Mouse (Mus musculus) urinary bladder, postnatal 4 days (tissue): Measurements from ENCODE around the gene Cx3cr1.

Source experiments
- DNase-seq, 2 experiments: peaks; one replicate each; pipeline ENCODE4 v3.0.0; 2021 to 2022; ENCODE audit warnings: low spot score in 2 of 2

Gene Cx3cr1

DNA sequence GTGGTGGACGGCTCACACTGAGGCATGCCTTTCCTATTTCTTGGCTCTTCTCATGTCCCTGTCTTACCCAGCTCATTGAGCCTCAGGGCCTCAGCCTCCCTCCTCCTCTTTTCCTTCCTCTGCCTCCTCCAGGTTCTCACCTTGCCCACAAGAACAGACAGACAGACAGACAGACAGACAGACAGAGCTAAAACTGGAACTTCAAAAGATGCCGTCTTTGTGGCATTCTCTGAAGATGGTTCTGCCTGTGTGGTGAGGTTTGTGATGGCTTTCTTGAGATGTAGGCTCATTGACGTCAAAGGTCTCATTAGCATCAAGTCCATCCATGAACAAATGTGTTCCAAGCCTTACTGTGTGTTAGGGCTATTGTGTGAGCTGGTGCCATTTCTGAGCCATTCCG, 13.0 kb upstream of the Cx3cr1 start:
- DNase-seq = no peak

DNA sequence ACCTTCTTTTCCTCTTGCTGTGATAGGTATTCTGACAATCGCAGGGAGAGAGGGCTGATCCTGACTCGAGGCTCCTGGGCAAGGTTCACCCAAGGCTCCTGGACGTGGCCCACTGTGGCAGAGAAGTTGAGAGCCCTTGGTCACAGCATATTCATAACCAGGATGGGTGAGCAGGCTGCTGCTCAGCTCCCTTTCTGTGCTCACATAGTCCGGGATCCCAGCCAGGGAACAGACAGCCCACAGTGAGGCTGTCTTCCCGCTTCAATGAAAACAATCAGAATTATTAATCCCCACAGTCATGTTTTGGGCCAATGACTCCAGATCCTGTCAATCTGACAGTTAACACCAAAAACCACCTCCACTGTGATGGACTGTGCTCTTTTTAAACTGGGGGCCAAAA, 12.3 kb upstream of the Cx3cr1 start:
- no peak for DNase-seq

DNA sequence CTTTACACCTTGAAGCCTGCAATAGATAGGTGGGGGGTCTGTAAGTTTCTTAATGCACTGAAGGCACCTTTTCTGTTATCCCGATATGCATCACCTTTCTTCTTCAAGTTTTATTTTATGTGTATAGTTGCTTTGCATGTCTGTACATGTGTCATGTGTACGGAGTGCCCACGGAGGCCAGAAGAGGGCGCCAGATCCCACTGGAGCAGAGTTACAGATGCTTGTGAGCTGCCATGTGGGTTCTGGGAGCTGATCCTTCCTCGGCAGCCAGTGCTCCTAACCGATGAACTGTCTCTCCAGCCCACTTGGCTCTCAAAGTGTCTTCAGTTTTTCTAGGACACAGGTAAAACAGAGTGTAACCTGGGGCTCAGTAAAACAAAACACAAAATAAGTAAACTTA, 11.6 kb upstream of the Cx3cr1 start:
- DNase-seq = no peak

DNA sequence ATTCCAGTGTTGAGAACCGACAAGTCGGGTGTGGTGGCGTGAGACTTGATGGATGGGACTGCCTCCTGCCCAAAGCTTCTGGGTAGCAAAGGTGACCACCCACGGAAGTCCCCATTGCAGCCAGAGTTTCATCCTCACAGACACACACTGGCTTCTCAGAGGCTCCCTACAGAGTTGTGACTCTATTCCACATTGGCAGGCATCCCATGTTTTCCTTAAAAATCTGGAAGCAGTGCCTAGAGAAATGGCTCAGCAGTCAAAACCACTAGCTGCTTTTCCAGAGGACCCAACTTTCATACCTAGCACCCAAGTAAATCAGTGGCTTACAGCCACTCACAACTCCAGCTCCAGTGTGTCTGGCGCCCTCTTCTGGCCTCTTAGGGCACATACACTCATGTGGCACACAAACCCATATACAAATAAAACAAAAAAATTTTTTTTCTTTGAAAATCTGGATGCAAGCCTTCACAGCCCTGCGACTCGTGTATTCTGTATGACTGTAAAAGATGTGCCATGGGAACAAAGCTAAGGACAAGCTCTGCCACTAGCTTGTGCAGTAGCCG, 10.9 kb upstream of the Cx3cr1 start:
- DNase-seq = no peak

DNA sequence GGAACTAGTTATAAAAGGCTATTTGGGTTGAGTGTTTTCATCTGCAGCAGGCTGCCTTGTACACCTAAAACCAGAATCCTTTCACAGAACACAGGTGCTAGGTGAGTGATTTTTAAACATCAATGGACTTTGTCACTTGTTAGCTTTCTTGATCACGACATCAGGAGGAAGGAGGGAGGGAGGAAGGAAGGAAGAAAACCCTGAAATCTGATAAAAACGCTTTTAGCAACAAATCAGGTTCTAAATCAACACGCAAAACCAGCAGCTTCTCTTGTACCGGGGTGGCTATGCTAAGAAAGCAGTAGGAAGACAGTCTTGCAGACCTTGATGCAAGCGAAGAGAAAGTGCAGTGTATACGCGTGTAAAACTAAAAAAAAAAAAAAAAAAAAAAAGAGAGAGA, 10.2 kb upstream of the Cx3cr1 start:
- DNase-seq = no peak

DNA sequence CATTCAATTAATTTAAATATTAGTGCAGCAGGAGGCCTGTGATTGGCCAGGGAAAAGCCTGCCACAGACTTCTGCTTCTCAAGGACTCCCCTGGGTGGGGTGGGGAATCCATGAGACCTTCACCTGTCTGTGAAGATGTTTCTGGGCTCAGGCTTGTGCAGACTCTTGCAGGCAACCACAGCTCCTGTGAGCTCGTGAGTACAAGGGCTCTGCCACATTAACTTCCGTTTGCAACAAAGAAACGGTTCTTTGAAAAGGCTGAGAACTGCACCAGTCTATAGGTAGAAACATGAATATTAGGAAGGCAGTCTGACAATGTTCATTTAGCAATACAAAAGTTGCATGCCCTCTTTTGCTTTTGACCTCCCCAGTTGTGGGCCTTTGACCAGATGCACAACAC, 8.6 kb upstream of the Cx3cr1 start:
- no peak for DNase-seq

DNA sequence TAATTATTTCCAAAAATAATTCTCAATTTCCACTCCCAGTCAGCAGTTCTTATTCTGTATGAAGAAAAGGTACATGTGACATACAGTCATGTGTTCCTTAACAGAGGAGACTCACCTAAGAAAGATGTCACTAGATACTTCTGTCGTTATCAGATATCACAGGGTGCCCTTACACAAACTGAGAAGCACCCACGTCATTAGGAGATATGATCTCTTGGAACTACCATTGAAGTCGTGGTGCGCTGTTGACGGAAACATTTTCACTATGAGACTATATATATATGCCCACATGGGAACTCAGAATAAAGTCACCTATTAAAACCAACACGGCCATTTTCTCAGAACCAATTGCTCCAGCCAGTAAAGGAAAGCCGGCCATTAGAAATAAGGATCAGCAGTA, 4.8 kb upstream of the Cx3cr1 start:
- no peak for DNase-seq

DNA sequence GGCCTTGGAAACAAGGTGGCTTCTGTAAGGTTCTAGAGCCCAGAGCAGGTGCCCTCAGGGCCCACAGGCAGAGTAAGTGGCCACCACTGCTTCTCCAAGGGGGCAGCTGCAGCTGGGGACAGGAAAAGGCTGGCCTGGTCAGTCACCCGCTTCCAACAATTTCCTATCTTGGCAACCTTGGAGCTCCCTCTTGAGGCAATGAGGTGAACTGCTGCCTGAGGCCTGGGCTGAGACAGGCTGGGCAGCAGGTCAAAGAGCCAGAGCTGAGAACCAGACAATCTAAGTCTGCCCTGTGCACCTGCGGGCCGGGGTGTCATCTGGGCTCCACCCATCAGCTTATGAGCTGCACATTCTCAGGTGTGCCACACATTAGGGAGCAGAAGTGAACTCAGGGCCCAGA, 3.5 kb upstream of the Cx3cr1 start:
- DNase-seq = peak; percentile 66 to 80

DNA sequence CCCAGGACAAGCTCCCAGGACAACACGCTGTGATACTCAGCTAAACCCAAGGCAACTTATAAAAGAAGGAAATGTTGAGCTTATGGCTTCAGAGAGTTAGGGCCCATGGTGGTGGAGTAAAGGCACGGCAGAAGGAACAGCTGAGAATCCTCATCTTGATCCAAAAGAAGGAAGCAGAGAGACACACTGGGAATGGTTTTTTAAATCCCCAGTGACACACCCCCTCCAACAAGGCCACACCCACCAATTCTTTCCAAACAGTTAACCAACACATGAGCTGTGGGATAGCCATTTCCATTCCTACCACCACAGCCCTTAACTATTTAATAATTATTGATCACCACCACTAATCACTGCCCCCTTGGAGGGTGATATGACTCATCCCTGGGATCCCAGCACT, 1.6 kb upstream of the Cx3cr1 start:
- DNase-seq = no peak

DNA sequence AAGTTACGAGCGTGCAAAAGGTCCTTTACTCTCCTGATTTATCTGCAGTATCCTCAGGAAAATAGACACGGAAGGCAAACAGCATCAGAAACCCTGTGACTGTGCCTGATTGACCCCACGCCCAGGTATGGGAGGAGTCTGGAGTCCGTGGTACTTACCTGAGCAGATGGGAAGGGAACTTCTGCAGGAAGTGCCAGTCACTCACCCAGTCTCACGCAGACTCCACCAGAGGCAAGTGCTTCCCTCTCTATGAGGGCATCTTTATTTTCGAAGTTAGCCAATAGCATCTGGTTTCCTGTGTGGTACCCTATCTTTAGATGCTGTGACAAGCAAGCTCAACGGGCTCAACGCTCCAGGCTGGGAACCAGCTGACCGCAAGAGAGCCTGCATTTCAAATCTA, 1.6 kb downstream of the Cx3cr1 start:
- DNase-seq = no peak

DNA sequence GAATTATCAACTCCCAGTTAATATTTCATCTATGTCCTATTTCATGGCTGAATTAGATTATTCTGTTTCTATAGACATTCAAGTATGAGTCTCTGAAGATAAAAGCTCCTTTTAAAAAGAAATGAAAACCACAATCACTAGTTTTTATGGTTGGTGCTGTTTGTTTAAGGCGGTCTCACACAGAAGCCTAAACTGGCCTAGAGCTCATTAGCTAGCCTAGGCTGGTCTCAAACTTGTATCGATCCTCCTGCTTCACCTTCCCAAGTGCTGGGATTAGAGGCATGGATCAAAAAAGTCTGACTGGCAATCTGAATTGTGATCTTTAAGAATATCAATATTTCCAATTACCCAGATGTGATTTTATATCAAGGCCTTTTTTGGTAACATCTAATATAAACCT, 2.1 kb downstream of the Cx3cr1 start:
- no peak for DNase-seq

DNA sequence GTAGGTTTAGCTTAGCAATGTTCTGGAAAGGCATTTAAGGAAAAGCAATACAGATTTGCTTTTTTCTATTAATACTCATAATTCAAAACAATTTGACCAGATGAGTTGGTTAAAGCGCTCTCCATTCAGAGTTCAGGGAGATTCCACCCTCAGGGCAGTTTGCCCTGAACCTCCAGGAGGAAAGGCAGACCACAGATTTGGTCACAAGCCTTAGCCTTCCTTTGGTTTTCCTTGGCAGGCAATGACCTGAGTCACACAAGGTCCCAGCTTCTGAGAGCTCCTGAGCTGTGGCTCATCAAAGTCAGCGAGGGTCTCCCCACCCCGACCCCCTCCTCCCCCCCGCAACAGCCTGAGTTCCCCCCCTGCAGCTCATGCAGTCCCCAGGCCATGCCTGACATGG, 5.4 kb downstream of the Cx3cr1 start:
- DNase-seq = no peak

DNA sequence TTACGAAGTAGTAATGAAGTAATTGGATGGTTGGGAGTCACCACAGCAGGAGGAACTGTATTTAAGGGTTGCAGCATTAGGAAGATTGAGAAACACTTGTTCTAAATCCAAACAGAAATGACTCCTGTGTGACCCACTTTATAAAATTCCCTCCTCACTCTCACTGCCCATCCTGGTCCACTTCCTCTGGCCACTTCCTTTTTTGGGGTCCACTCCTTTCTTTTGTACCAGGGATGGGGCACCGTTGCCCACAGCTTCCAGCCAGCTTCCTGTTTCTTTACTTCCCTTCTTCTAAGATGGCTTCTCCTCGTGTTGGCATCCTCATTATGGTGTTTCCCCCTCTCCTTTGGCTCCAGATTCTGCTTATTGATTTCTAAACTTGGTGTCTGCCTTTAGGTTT, 10.9 kb downstream of the Cx3cr1 start:
- DNase-seq = no peak

DNA sequence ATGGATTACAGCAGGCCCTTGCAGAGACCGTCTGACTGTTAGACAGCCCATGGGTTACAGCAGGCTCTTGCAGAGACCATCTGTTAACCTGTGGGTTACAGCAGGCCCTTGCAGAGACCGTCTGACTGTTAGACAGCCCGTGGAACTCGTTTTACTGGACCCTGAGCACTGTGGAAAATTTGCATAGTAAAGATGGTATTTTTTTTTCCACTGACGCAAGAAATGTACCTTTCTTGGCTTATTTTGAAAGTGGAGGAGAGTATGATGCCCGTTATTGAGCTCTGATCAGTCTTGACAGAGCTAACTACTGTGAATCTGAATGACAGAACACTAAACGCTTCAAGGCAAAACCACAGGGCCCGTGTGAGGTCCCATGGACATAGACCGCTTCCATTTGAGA, 13.5 kb downstream of the Cx3cr1 start:
- DNase-seq = no peak

DNA sequence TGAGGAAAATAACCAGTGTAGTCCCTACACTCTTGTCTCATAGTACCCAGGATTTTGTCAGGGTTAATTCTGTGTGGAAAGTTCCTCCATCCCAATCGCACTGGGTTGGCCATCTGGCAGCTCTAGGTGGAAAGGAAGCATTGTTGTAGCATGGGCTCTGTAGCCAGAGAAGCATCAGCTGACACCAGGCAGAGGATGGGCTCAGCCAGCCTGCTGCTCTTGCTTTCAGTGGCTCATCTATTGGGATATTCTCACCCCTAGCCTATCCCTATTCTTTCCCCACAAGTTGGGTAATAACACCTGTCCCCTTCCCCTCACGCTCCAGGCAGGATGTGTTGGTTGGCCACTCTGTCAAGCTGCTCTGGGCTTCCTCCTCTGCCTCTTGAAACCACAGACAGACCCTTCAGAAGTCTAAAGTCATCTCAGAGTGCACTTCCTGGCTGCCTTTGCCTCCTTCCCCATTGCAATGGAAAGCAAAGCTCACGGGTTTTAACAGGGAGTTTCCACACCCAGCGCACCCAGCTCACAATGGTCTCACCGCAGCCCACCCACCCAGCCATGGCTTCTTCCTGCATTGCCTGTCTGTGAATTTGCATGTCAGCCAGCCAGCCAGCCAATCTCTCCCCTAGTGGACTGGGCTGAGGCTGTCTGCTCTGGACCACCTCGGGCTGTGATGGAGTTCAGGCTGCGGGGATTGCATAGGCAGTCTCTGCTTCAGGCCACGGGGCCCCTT, 15.0 kb downstream of the Cx3cr1 start:
- no peak for DNase-seq

DNA sequence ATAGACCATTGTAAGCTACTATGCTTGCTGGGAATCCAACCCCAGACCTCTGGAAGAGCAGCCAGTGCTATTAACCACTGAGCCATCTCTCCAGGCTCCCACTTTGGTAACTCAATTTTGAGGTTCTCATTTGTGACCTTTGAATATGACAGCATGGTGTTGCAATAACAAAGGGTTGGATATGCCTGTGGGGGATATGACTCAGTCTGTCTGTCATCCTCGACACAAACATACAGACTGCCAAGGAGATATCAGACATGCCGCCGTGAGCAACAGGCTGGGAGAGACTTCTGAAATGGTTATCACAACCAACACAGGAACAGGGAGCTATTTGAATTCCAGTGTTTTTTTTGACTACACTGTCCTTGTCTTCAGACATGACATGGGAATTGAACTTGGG, 20.3 kb downstream of the Cx3cr1 start:
- DNase-seq = no peak

DNA sequence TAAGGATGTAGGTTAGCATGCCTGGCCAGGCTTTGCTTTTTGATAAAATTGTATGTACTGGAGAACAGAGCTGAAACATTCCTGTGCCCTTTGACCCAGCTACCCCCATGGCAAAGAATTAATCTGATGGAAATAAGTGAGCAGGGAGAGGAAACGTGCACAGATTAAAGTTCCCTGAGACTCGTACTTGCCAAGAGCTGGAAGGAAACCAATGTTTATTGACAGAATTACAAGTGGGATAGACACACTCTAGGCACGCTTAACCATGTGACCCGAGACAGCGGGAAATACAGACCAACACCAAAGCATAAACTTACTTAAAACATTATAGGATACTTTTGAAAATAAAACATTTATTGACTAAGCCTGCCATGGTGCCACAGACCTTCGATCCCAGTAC, 21.2 kb downstream of the Cx3cr1 start:
- no peak for DNase-seq

DNA sequence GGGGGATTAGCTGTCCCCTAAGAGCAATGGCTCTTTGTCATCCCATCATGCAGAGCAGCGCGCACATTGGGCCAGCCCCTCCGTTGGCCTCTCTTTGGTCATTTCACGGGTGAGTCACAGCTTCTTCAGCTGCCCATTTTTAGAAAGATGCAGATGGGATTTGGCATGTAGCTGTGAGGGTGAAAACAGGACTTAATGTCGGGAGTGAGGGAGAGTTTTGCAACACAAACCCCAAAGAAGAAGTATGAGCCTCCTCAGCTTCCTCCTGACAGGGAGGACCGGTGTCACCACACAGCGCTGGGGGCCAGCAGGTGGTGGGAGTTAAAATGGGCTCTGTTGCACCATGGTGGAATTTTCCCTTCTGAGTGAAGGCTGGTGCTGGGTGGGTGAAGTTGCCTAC, 26.6 kb downstream of the Cx3cr1 start:
- no peak for DNase-seq

DNA sequence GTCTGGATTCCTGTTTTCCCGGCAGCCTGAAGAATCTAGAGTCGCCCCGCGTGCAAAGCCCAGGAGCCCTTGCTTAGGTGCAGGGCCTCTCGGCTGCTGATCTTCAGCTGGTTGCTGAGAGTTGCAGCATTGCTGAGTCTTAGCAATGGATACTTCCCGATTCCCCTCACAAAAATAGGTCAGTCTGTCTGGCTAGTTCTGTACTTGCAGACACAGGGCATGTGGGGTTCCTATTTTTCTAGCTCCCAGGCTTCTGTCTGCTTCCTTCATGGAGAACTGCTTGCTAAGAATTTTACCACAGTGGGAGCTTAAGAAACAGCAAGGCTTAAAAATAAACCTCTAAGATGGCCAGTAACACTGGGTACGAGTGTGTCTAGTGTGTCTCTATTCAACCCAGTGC, 32.3 kb downstream of the Cx3cr1 start:
- no peak for DNase-seq

DNA sequence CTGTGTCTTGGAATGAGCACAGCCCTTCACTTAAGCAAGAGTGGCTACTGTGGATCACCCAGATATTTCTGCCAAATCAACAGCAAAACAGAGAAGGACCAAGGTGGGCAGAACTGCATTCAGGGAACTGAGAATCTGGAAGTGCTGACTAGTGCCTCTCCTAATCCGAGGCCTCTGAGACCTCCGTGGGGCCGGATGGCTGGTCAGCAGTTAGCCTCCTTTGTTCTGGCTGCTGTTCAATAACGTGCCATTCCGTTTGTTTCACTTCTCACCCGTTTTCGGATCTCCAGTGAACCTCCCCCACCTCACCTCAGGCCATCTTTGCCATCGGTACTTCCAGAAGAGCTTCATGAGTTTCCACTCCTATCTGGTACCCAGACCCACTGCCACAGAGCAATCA, 35.3 kb downstream of the Cx3cr1 start:
- DNase-seq = no peak

DNA sequence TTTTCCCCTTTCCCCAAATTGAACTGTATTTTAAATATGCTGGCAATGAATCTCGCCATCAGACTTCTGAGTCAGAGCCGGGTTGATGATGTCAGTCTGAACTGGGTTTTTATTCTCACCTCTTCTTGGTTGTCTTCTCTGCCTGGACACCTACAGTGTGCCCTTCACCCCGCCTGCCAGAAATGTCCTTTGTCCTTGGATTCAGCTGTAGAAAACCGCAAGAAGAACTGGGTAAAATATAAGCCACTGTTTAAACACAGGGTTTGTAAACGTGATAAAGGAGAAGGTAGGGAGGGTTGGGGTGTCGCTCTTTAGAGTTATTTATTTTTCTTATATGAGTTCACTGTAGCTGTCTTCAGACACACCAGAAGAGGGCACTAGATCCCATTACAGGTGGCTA, 37.0 kb downstream of the Cx3cr1 start:
- no peak for DNase-seq

DNA sequence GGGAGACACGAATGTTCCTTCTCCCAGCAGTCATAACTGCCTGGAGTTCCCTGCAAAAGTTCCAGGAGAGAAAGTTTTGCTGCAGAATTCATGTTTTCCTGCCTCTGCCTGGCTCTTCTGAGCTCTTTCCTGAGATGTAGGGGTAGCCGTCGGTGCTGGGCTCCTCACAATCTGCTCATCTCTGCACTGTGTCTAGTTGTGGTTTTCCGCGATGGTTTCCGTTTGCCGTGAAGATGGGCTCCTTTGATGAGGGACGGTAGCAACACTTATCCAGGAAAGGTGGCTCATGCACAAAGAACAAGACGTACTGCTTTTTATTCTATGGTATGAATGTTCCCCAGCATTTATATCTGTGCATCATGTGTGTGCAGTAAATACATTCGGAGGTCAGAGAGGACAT, 39.3 kb downstream of the Cx3cr1 start:
- DNase-seq = no peak

DNA sequence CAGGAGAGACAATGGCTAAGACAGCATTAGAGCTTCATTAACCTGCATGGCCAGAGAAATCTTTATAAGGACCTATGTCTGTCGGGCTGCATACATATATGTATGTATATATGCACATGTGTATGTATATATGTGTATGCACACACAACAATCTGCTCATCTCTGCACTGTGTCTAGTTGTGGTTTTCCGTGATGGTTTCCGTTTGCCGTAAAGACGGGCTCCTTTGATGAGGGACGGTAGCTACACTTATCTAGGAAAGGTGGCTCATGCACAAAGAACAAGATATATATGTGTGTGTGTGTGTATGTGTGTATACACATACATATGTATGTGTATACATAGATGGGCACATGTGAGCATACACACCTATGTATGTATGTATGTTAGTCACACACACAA, 39.8 kb downstream of the Cx3cr1 start:
- DNase-seq = no peak
